Mouse (Mus musculus) thymus, postnatal 25 days (tissue): ENCODE data around the gene 2510039O18Rik.

Source experiments
- DNase-seq: peaks from one replicate; pipeline ENCODE4 v3.0.0; 2022

The 2510039O18Rik gene

DNA sequence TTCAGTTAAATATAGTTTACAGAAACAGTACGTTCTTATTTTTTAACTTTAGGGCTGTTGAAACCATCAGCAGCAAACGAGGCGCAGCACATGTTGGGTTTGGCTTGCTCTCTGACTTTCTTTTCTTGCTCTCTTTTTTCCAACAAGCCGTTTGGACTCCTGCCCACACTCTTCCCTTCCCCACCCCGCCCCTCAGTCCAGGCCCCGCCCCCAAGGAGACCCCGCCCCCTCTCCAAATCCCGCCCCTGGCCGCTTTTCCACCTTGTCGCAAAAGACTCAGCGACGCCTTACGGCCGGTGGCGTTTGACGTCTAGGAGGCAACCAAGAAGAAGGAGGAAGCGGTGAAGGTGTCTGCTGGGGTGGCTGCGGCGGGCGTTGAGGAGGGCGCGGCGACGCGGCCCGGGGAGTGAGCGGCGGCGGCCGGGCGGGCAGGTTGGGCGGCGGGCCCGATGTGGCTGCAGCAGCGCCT is at the start of gene 2510039O18Rik:
Gene 2510039O18Rik, plus strand, starts transcription at position 320 of the 469 bp plus-strand sequence.
- peak; percentile 85 for DNase-seq

- no peak for DNase-seq
Measured at GRCm38 (mm10) chr4:147895815-147896330, 44.8 kb upstream of the 2510039O18Rik start.

DNA sequence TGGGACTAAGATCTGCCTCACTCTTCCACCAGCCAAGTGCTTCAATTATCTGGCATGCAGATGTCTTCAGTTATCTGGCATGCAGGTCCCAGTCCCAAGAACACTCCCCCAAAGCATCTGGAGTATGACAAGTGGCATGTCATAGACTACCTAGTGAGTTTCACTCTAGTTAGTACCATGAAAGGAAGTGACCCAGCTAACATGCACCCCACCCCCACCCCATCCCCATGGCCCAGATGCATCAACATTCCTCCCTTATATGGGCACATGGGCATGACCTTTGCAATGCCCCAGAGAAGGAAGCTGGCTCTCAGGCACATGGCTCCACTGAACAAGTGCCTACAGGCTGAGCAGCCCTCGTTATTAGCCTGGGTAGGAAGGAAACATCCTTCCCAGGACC is 44.3 kb upstream of the 2510039O18Rik start:
- DNase-seq = no peak

- DNase-seq = no peak
Measured at GRCm38 (mm10) chr4:147897348-147897747, 43.3 kb upstream of the 2510039O18Rik start.

- no peak for DNase-seq
Measured at GRCm38 (mm10) chr4:147900452-147900851, 40.2 kb upstream of the 2510039O18Rik start.

GRCm38 (mm10) chr4:147902906-147903500 is 37.7 kb upstream of the 2510039O18Rik start:
- DNase-seq = no peak

DNA sequence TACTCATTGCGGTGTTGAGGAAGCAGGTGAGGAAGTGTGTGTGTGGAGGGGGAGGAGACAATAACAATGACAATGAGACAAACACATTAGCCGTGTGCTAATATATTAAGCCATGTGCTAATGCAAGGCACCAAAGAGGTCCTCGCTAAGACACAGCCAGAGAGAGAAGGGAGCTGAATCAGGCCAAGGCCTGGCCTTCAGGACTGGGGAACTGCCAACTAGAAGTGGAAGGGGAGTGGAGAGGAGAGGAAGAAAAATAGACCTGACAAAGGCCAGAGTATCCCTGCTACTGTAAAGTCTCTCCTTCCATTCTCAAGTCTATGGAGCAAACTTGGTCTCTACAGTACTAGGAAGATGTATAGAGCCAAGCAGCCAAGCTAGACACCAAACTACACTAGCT is 37.1 kb upstream of the 2510039O18Rik start:
- DNase-seq = no peak

GRCm38 (mm10) chr4:147904313-147905089 is 36.2 kb upstream of the 2510039O18Rik start, which contains the start of gene Mfn2:
Mfn2 (minus strand) TSS chr4:147904704.
- peak; percentile 90 for DNase-seq

- no peak for DNase-seq
Measured at GRCm38 (mm10) chr4:147905090-147905659, 35.5 kb upstream of the 2510039O18Rik start.

DNA sequence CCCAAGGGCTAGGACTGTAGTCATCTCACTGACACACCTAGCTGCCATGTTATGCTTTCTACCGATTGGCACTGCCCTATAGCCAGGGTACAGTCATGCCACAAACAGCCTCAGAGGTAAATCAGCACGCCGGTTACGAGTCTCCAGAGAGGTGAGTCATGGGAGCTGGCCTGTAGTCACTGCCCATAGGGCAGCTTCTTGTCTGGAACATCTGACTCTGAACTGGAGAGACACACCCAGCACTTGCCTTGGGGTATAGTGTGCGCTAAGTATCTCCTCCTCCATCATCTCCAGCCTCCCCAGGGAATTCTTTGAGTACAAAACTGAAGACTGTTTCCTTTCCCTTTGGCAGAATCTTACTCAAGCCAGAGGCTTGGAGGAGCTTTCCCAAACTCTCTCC is 34.5 kb upstream of the 2510039O18Rik start:
- no peak for DNase-seq

- no peak for DNase-seq
Measured at GRCm38 (mm10) chr4:147909486-147909885, 31.2 kb upstream of the 2510039O18Rik start.

DNA sequence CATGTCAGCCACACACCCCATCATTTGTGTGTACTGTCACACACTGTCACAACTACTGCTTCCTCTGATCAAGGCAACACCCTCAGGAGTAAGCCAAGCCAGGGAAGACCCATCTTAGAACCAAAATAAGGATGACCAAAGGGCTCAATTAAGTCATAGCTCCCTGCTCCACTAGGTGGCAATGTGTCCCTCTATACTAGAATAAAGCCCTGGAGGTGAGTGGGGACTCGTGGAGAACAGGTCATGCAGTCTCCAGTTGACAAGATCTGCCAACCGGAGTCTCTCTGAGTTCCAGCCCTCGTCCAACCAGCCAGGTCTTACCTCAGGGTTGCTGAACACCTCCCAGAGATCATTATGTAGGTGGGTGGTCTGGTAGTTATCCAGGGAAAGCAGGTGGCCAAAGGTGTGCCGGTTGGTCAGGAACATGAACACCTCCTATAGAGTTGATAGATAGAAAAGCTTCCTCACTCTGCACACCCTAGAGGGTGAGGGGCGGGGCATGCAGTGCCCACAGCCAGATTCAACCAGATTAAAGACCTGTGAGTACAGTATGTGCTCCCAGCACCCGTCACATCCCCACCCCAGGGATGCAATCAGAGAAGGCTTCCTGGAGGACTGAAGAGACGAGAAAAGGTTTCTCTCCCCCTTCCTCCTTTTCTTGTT is 22.1 kb upstream of the 2510039O18Rik start:
- DNase-seq = peak; percentile 31

GRCm38 (mm10) chr4:147920973-147921372 is 19.7 kb upstream of the 2510039O18Rik start:
- no peak for DNase-seq

- no peak for DNase-seq
Measured at GRCm38 (mm10) chr4:147922341-147922740, 18.4 kb upstream of the 2510039O18Rik start.

DNA sequence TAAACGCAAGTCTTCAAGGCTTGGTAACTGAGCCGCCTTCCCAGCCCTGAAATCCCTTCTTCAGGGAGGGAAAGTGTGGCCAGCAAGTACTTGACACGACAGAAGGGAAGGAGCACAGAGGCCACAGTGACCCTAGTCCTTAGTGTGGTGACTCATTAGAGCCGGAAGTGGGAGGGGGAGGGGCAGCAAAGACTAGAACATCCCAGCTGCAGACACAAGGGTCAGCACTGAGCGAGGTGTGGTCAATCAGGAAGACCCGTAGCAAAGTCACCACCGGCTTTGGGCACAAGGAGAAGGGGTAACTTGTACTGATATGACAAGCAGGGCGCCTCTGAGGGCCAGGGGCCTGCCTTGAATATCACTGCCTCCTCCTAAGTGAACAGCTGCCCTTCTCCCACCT is 13.0 kb upstream of the 2510039O18Rik start:
- DNase-seq = no peak

- DNase-seq = no peak
Measured at GRCm38 (mm10) chr4:147928136-147928535, 12.6 kb upstream of the 2510039O18Rik start.

DNA sequence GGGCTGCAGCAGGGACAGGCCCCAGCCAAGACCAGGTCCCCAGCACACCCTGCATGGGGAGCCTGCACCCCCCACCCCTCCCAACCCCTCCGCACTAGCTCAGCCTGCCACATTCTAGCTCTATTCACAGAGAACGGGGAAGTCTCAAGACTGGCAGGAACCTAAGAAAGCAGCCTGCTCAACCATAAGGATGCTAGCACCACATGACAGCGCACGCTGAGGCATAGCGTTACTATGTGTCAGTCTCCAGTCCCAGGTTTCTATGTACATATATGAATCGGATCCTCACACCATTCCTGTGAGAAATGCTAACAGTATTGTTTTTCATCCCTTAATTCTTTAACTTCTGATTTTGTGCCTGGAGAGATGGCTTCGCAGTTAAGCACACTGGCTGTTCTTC is 12.2 kb upstream of the 2510039O18Rik start:
- DNase-seq = no peak

- no peak for DNase-seq
Measured at GRCm38 (mm10) chr4:147930946-147931345, 9.7 kb upstream of the 2510039O18Rik start.

GRCm38 (mm10) chr4:147934134-147934533 is 6.6 kb upstream of the 2510039O18Rik start:
- DNase-seq = no peak

DNA sequence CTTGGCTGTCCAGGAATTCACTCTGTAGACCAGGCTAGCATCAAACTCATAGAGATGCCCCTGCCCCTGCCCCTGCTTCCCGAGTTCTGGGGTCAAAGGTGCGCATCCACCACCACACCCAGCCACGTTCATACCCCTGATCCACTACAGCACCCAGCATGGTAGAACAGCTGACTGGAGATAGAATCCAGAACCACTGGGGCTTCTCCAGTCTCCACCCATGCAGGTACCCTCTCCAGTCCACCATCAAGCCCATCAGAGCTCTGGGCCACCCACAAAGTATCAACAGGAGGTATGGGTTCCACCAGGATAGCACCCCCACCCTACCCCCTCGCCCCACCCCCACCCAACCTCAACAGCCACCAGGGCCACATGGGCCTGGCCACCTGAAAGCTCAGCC is 6.1 kb upstream of the 2510039O18Rik start:
- no peak for DNase-seq

- no peak for DNase-seq
Measured at GRCm38 (mm10) chr4:147935904-147936303, 4.8 kb upstream of the 2510039O18Rik start.

- peak; percentile 82 for DNase-seq
Measured at GRCm38 (mm10) chr4:147936331-147936954, 4.3 kb upstream of the 2510039O18Rik start, which contains the start of gene Plod1. Plod1 (minus strand) TSS chr4:147936767.
